Mouse (Mus musculus): ENCODE results near the gene Sgms1. TPM values are rescaled to one million over a fixed set of nuclear protein-coding genes. Genes with fewer than 3 reads are reported as not detected.
"Not testable (repeated sequence)": the region's sequence is repeated elsewhere in the genome, so short reads cannot be mapped to it uniquely, and the experiment has no call there.

Gene Sgms1
- total RNA-seq, 2 experiments from 2014 or later, result 53.6 to 64.1 TPM

DNA sequence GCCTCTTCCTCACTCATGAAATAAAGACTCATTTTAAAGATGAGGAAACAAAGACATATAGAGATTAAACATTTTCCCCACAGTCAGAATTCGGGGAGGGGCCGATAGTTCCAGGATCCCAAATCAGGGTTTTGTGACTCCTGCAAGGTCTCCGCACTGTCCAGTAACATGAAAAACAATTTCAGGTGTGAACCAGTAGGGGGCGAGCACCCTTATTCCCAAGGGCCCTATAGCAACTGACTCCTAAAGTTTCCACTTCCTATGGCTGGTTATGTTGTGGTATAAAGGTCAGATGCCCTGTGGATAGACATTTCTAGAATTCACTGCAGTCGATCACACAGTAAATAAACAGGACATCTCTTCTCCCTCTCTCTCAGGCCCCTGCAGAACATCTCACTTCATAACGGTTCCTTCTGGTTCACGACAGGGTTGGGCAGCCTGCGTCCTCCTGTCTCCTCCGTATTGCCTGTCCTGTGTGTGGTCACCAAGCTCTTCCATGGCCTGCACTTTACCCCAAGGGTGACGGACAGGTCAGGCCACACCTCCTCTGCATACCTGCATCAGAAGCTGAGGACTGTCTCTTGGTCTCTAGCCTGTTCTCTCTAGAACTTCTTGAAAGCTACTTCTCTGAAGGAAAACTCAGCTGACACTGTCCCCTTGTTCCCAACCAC is 262.2 kb downstream of the Sgms1 start:
- no peak for DNase-seq

DNA sequence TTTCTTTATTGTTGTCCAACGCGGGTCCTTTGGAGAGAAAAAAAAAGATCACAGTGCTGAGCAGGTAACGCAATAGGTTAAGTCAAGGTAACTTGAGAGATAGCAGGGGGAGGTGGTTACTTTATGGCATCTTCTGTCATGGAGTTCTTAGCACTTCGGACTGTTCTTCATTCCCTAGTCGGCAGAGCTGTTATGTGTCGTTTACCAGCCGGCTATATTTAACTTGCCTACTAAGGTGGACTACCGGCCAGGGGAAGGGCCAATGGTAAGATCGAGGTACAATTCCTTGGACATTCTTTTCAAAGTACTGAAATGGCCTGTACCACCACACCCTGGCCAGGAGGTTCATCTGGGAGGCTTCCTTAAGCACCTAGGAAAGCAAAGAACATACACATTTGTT is 265.4 kb downstream of the Sgms1 start:
- no peak for DNase-seq

DNA sequence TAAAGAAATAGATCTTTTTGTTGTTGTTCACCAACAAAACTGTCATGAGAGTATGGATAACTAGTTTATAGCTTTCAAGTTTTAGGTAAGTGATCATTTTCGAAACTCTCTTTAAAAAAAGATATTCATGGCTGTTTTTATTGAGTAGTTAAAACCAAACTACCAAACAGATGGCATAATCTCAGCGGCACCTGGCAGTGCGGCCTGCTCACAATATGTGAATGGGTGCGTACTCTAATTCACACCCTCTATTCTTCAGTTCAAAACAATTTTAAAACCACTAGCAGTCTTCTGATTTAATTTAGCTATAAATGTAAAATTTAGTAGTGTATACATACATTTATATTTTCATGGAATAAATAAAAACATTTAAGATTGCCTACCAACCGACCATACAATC is 266.3 kb downstream of the Sgms1 start:
- peak; percentile 41 to 57 for DNase-seq

DNA sequence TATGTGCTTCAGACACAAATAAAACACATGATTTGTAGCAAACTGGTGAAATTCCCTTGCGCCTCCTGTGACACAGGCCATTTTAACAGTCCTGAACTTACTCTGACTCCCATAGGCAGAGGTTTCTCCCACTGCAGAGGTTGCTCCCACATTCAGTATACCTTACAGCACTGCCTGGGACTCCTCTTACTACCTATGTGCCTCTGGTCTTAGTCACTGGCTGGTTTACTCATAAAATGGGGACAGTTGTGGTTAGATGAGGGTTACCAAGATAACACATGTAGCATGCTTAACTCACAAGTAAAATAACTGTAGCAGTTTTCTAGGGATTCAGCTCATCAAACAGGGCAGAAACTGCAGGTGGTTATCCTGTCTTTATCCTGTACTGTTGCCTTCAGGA is 268.7 kb downstream of the Sgms1 start:
- no peak for DNase-seq

DNA sequence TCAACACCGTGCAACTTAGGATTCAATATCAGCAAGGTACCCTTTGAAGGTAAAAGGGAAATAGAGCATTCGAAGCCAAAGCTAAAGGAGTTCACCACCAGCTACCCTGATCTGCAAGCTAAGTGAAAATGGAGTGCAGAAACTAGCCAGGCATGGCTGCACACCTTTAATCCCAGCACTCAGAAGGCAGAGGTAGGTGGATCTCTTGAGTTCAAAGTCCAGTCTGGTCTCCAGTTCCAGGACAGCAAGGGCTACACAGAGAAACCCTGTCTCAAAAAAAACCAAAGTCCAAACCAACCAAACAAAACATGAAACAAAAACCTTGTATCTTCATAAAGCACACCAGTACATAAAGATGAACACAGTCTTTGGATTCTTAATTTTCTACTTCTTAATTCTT is 269.8 kb downstream of the Sgms1 start:
- no peak for DNase-seq

DNA sequence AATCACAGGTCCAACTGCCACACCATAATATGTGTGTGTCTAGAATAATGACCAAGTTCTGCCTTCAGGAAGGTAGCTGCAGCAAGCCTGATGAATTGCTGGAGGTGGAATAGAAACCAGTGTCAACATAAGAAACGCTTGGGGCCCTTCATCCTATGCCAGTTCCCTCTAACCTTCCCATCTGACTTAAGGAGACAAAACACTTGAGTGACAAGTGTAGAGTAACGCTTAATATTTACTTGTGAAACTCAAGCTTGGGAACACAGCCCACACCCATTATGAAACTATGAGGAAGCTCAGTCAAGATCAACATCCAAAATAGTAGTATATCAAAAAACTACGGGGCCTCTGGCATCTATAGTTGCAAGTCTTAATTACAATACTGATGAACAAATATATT is 271.0 kb downstream of the Sgms1 start:
- no peak for DNase-seq

DNA sequence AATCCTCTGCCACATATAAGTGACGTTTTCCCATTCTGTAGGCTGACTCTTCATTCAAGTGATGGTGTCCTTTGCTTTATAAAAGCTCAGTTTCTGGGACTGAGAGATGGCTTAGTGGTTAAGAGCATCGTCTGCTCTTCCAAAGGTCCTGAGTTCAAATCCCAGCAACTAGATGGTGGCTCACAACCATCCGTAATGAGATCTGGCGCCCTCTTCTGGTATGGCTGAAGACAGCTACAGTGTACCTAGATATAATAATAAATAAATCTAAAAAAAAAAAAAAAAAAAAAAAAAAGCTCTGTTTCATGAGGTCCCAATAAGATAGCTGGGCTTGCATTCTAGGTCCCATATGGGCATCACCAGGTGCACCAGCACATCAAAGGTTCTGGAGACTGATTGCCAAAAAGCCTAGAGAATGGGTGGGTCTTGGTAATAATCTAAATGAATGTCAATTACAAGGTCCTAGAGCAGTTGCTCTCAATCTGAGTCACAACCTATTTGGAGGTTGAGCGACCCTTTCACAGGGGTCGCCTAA is 272.0 kb downstream of the Sgms1 start:
- DNase-seq, result no peak

DNA sequence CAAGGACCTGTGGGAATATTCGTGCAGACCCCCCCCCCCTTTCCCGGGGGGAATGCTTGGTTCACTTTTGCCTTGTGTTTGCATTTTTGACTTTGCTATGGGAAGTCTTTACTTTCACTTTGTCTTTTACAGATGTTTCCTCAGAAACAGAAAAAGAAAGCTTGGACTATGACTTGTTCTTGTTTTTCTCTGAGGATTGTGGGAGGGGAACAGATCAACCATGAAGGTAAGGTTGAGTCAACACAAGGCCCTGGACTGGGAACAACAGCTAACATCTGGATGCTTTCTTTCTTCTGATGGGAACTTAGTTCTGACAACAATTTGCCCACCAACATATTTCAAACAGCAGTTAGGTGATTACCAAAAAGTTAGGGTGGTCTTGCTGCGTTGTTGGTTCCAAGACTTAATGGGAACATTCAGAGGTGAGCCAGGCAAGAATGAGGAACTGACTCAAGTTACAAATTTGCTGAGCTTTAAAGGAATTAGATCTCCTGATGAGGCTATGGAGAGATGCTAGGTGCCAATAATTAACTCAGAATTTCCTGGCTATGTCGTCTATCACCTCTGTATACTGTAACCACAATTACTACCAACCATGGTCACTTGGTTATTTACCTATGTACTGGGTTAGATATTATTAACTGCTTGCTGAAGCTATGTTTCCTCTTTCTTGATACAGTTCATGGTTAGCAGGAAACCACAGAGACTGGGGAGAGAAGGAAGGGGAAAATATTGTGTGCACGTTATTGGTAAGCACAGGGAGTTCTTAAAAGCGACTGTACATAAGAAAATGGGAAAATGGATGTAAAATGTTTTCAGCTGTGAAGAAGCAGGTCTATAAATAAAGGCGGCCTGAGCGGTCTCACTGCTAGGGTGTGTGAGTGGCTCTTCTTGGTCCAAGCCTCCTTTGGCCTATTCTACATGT is 277.4 kb downstream of the Sgms1 start:
- no peak for DNase-seq

DNA sequence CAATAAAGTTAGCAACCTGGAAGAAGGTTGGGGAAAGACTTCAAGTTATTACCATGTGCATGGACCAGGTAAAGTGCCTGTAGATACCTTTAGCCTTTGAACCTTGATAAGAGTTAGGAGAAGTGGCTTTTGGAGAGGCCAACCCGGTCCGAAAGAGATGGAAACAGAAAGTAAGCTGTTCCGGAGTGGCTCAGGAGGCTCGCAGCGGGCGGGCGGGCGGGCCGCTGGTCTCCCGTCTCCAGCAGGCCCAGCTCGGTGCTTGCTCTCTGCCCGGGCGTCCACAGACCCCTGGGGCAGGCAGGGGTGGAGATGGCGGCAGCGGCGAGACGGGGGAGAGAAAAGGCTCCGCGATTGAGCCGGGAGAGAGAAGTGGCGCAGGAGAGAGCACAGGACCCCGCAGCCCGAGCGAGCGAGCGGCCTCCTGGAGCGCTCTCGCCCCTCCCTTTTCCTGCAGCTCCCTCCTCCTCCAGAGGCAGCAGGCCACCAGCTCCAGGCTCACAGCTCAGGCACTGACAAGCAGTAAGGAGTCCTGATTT is 281.7 kb downstream of the Sgms1 start, which contains the start of gene Asah2:
Asah2 (minus strand) TSS at position 441 of the 536 bp plus-strand sequence.
- DNase-seq, result peak; percentile 69 to 73

DNA sequence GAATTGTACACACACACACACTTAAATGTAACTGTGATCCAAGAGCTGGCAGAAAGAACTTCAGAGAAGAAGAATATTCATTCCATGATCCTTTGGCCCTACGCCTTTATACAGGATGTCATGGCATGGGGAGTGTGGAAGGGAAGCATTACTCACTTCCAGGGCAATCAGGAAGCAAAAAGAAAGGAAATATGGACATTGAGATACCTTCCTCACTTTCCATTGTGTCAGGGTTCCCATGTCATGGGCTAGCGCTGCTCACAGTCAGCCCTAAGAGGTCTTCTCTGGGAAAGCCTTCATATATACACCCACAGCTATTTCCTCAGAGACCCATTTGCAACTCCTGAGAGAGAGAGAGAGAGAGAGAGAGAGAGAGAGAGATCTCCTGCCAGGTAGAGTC is 282.8 kb downstream of the Sgms1 start:
- no peak for DNase-seq

DNA sequence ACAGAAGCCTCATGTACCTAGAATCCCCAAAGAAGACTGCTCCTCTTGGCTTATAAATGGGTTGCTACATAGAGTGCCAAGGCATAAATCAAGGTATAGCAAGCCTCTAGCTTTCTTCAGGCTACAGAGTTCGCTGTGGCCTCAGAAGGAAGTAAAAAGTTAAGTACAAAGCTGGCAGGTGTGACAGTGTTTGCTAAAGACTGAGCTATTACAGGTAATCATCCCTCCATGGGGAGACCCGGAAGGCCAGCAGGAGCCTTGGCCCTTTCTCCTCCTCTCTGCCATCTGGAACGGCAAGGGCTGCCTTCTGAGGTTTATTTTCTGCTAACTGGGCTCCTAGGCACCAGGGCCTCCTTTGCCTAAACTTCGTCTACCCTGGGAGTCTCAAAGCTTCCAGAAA is 285.3 kb downstream of the Sgms1 start:
- no peak for DNase-seq

DNA sequence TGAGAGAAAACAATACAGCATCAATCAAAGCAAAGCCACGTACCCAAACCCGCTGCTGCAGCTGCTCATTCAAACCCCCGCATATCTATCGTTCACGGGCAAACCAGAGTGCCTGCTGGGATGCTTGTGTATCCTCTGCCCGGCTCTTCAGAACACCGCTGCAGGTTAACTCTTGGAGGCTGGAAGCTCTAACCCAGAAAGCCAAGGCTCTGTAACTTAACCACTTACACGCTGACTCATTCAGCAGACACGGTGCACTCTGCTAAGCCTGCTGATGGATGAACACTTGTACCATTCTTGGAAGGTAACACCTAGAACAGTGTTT is 286.6 kb downstream of the Sgms1 start:
- DNase-seq, result peak; percentile 31 to 37

DNA sequence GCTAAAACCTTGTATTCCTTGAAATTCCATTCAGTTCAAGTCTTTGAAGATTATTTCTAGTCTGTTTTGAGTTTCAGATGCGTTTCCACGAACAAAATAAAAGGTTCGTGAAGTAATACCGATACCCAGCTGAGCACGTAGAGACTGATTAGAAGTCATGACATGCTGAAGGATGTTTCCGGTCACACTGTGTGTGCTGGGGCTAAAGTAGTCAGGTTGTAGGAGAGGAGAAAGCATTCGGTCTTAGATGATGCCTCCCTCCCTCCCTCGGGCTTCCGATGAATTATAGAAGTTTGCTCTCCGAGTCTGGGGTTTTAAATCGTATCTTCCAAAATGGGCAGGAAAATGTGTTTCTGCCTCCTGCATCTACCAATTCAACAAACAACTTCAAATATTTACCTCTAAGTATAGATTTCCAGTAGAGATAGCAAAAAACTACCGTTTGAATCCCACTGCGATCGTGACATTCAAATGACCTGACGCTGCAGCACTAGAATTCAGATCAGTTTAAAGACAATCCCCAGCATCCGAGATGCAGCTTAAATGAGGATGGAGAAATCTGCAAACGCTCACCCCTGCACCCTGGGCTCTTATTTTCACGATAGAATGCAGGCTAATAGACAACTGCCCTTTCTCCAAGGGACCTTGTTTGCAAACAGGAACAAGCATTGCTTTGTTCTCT is 287.1 kb downstream of the Sgms1 start:
- DNase-seq, result no peak

DNA sequence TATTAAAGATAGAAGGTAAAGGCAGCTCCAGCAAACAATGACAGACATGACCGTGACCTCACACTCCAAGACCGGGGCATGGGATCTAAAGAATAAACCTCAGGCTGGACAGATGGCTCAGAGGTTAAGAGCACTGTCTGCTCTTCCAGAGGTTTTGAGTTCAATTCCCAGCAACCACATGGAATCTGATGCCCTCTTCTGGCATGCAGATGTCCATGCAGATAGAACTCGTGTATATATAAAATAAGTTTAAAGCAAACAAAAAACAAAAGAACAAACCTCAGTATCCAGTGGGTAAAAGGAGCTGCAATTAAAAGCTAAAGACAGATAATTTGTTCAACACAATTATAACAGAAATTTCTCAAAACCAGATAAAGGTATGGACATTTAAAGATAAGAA is 290.9 kb downstream of the Sgms1 start:
- no peak for DNase-seq

DNA sequence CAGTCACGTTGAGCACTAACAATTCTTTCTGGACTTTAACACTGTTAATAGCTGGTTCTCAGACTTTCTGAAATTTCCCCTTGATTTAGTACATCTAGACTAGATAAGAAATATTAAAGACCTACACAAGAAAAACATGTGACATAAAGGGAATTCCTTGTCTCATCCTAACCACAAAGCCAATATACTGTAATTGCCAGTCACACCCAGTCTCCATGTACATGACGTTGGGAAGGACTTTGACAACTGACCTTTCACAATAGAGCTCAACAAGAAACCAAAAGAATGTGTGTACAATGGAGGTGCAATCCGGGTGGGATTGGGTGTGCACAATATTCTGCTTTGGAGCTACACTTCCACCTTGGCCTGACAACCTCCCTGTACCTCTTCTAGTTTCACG is 297.2 kb downstream of the Sgms1 start:
- DNase-seq, result no peak

DNA sequence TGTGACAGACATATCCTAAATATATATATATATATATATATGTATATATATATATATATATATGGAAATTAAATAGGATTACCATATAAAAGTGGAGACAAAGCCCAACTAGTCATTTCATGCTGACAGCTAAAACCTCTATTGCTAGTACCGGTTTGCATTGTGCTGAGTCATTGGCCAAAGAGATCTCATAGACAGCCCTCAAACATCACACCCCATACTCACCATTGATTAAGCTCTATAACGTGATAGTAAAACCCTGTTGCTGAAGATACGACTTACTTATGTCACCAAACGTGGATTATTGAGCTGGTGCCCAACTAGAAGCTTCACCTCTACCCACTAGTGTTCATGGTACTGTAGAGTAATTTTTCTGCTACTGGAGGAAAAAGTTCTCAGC is 298.7 kb downstream of the Sgms1 start:
- DNase-seq, result no peak

DNA sequence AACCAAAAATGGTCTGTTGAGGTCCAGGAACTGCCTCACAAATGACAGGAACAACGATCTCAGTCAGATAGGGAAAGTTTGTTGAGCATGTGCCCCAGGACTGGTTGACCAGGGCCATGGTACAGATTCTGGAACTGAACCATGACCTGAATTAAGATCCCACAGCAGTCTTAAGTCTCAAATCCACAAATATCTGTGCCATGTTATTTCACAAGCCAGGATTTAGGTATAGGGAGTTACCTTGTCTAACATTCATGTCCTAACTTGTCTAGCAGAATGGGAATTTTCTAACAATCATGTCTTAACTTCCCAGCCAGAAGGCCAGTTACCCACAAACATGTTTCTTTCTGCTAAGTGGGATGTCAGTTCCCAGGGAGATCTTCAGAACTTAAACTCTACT is 300.9 kb downstream of the Sgms1 start:
- DNase-seq, result no peak

DNA sequence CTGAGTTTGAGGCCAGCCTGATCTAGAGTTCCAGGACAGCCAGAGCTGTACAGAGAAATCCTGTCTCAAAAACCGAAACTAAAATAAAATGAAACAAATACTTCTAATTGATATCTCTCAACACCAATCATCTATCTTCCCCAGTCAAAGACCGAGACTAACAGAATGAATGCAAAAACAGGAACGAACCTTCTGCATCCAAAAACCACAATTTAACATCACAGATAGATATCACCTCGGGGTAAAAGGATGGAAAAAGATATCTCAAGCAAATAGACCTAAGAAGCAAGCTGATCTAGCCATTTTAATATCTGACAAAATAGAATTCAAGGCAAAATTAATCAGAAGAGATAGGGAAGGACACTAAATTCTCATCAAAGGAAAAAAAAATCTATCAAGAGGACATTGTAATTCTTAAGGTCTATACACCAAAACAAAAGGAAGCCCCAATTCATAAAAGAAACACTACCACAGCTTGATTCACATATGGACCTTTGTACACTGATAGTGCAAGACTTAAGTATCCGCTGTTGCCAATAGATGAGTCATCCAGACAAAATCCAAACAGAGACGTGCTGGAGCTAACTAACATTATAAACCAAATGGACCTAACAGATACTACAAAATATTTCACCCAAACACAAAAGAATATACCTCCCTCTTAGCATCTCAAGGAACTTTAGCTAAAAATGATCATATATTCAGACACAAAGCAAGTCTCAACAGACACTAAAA is 301.6 kb downstream of the Sgms1 start:
- DNase-seq, result no peak

DNA sequence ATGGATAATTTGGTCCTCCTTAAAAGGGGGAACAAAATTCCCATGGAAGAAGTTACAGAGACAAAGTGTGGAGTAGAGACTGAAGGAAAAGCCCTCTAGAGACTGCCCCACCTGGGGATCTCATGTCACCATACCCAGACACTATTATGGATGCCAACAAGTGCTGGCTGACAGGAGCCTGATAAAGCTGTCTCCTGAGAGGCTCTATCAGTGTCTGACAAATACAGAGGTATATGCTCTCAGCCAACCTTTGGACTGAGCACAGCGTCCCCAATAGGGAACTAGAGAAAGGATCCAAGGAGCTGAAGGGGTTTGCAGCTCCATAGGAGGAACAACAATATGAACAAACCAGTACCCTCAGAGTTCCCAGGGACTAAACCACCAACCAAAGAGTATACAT is 304.7 kb downstream of the Sgms1 start:
- not testable (repeated sequence) for DNase-seq

All from layer of hippocampus, postnatal 36 days (tissue).